Mouse (Mus musculus) heart, embryonic 16.5 days (tissue): ENCODE results near the gene Nsmce4a. TPM values are rescaled to one million over a fixed set of nuclear protein-coding genes. Genes with fewer than 3 reads are reported as not detected.

Source experiments
- ATAC-seq: fragments of 200-750 bp; cut with Nextera tagmentation; replicated peaks from 2 replicates; pipeline ENCODE4 v1.8.0; 2017; ENCODE audit warnings: moderate number of reproducible peaks; ENCODE audit not compliant: insufficient read depth, low FRiP score; ENCODE audit errors: extremely low read depth
- H3K27ac ChIP-seq: fragments of 300-500 bp; sonication (generic); 2 replicates; pipeline ENCODE4 v1.5.1; 2014; ENCODE audit warnings: mild to moderate bottlenecking, low read length, control low read depth, moderate library complexity
- H3K27me3 ChIP-seq: fragments of 300-500 bp; sonication (generic); 2 replicates; pipeline ENCODE4 v1.6.1; 2014; ENCODE audit warnings: low read length, mixed read lengths; ENCODE audit not compliant: control insufficient read depth, insufficient read depth
- H3K36me3 ChIP-seq: fragments of 300-500 bp; sonication (generic); 2 replicates; pipeline ENCODE4 v1.6.1; 2014; ENCODE audit not compliant: control insufficient read depth, insufficient read depth
- H3K4me1 ChIP-seq: fragments of 300-500 bp; sonication (generic); 2 replicates; pipeline ENCODE4 v1.6.1; 2014; ENCODE audit warnings: low read length, mixed read lengths; ENCODE audit not compliant: control insufficient read depth, insufficient read depth
- H3K4me2 ChIP-seq: fragments of 300-500 bp; sonication (generic); 2 replicates; pipeline ENCODE4 v1.6.1; 2014; ENCODE audit warnings: low read depth, mild to moderate bottlenecking, control low read depth, low read length
- H3K4me3 ChIP-seq: fragments of 300-500 bp; sonication (generic); 2 replicates; pipeline ENCODE4 v1.5.1; 2014; ENCODE audit warnings: mild to moderate bottlenecking, control low read depth, low read length
- H3K9ac ChIP-seq: fragments of 300-500 bp; sonication (generic); 2 replicates; pipeline ENCODE4 v1.6.1; 2014; ENCODE audit warnings: low read length, control low read depth
- H3K9me3 ChIP-seq: fragments of 300-500 bp; sonication (generic); replicated peaks from 2 replicates; pipeline ENCODE4 v1.6.1; 2016; ENCODE audit warnings: low read length; ENCODE audit not compliant: control insufficient read depth
- WGBS: fragments of 180-500 bp; shearing (Covaris S2); extraction: QIAGEN DNeasy Blood & Tissue Kit; methylation state at CpG from one replicate; pipeline ENCODE4 v1.1.7; 2014; 5-methylcytosine and 5-hydroxymethylcytosine counted together
- polyA plus RNA-seq: library from polyadenylated mRNA; unstranded; fragments of >200 nt; fragmentation: Nextera tagmentation; extraction: Ambion mirVana; gene quantifications from 2 replicates; pipeline ENCODE4 v1.2.1, GENCODE M21; 2015

Gene Nsmce4a
- polyA plus RNA-seq, 1 experiment from 2014 or later = 132 TPM

DNA sequence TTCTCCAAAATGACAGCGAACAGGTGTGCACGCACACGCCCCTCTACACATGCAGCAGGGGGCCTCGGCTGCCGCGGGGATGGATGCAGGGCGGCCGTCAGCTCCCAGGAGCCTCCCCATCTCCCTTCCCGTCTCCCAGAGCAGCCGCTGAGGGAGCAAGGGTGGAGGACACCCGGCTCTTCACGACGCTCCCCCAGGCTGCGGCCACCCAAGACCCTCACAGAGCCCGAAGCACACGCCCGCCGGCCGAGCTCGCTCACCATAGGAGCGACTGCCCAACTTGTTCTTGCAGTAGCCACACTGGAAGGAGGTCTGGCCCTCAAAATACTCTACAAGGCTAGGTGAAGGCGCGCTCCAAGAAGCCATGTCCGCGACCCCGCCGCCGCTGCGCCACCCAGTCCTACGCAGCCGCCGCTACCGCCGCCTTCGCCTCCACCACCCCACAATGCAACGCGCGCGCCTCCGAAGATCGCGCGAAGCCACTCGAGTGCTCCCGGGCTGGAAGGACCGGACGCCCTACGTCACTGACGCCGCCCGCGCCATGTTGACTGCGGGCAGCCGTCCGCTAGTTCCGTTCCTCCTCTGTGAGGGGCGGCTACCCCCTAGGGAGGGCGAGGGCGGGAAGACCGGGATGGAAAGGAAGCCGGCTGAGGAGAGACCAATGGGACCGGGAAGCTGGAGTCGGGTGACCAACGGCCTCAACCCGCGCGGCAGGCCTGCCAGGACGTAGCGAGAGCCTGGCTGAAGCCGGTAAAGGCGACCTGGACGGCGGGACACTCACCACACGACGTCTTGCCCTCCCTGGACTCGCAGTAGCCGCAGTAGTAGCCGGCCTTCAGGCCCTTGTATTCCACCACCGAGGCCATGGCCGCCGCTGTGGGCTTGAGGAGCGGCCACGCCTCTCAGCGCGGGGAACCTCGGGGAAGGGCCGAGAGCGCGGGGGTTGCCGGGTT lies 53.5 kb downstream of the Nsmce4a start:
- Histone ChIP-seq H3K4me3 (peak overlapping the region; percentile 80), H3K4me2 (peak overlapping the region; percentile 88), H3K4me1 (peaks cover 14% of the 10 kb centered on the region), H3K27me3 (no peaks in the 10 kb centered on the region), H3K9me3 (no peaks in the 10 kb centered on the region), H3K9ac (peak overlapping the region; percentile 98), H3K36me3 (no peaks in the 10 kb centered on the region; the same call in 1 of the 2 replicates), H3K27ac (peak overlapping the region; percentile 99)
- ATAC-seq = peak; percentile 98
- under 1% methylated on average over 90 of the region's 90 CpGs for WGBS

DNA sequence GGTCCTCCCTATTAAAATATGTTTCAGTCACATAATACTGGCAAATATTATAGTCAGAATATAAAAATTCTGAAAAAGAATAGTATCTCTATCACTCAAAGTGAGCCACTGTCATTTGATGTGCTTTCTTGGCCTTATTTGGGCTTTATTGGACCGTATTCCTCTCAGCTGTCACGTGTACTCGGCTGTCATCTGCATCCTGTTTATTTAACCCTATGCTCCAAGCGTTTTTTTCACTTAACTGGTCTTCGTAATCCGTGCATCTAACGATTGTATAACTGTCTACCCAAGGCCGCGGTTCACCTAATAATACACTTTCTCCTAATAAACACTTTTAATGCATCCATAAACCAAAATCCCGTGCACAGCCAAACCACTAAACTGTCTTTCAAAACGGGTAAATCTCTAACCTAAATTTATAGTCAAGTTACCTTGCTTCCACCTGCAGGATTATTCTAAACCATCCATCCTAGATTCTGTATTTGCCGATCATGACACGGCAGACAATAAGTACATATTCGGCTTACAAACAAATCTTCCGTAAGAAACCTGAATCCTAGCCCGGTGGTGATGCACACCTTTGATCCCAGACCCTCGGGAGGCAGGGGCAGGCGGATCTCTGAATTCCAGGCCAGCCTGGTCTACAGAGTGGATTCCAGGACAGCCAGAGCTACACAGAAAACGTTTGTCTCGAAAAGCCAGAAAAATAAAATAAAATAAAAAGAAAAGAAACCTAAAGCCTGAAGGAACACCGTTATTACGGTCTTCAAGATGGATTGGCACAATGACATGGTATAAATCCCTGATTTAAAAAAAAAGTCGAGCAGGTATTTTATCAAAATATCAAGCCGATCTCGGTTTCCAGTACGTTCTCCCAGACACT lies 54.5 kb downstream of the Nsmce4a start:
- WGBS = 32% methylated on average over 26 of the region's 26 CpGs
- Histone ChIP-seq H3K4me2 (peak overlapping the region; percentile 88), H3K27me3 (no peaks in the 10 kb centered on the region), H3K4me3 (peak overlapping the region; percentile 80), H3K27ac (peak overlapping the region; percentile 99), H3K36me3 (no peaks in the 10 kb centered on the region; the same call in 1 of the 2 replicates), H3K9me3 (no peaks in the 10 kb centered on the region), H3K9ac (peak overlapping the region; percentile 97), H3K4me1 (peaks cover 14% of the 10 kb centered on the region)
- no peak for ATAC-seq

DNA sequence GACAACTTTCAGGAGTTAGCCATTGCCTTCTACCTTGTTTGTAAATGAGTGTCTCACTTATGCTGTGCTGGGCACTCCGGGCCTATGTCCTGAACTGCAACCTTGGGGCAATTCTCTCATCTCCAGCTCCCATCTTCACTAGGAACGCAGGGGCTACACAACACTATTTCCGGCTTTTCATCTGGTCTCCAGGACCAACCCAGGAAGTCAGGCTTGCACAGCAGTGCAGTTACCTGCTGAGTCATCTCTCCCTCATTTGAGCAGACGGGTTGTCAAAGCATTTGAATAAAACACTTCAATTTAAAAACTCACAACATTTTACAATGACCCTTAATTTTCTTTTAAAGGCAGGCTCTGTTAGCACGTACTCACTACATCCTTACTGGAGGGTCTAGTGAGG lies 62.7 kb downstream of the Nsmce4a start:
- Histone ChIP-seq H3K4me2 (no peak overlapping the region), H3K9ac (no peak overlapping the region), H3K4me1 (no peaks in the 10 kb centered on the region), H3K27ac (no peak overlapping the region), H3K27me3 (no peaks in the 10 kb centered on the region), H3K9me3 (no peaks in the 10 kb centered on the region), H3K36me3 (peaks cover 35% of the 10 kb centered on the region), H3K4me3 (no peak overlapping the region)
- WGBS = 89% methylated on average over 5 of the region's 5 CpGs
- no peak for ATAC-seq

DNA sequence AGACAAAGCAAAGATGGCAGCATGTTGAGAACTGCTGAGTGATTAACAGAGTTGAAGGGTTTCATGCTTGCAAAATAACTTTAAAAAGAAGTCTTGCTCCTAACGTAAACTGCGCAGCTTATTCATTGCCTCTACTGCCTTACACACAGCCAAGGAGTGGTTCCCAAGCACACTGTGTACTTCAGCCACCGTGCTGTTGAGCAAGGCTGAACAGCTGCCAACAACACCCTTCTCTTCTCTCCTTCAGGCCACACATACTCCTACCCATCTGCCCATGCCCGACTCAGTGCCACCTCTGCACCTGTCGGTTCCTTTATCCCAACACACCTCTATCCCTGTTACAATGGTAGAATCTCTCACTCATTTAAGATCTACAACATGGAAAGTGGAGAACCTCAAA lies 69.9 kb downstream of the Nsmce4a start:
- WGBS = 88% methylated on average over 5 of the region's 5 CpGs
- H3K27ac ChIP-seq = no peak overlapping the region
- no peak overlapping the region for H3K4me3 ChIP-seq
- H3K4me1 ChIP-seq = no peaks in the 10 kb centered on the region
- H3K9ac ChIP-seq = no peak overlapping the region
- no peaks in the 10 kb centered on the region for H3K27me3 ChIP-seq
- no peaks in the 10 kb centered on the region for H3K9me3 ChIP-seq
- H3K4me2 ChIP-seq = no peak overlapping the region
- no peak for ATAC-seq
- peaks cover 43% of the 10 kb centered on the region for H3K36me3 ChIP-seq

- 88% methylated on average over 1 of the region's 1 CpGs for WGBS
- Histone ChIP-seq H3K9ac (no peak overlapping the region), H3K4me2 (no peak overlapping the region), H3K27me3 (no peaks in the 10 kb centered on the region), H3K27ac (no peak overlapping the region), H3K4me1 (peaks cover 6% of the 10 kb centered on the region), H3K9me3 (no peaks in the 10 kb centered on the region), H3K4me3 (no peak overlapping the region), H3K36me3 (peaks cover 32% of the 10 kb centered on the region)
- no peak for ATAC-seq
Observed at GRCm38 (mm10) chr7:130501499-130501898, 71.4 kb downstream of the Nsmce4a start.

GRCm38 (mm10) chr7:130493346-130493745 lies 79.6 kb downstream of the Nsmce4a start:
- 62% methylated on average over 3 of the region's 3 CpGs for WGBS

GRCm38 (mm10) chr7:130492026-130492425 lies 80.9 kb downstream of the Nsmce4a start:
- H3K4me3 ChIP-seq = no peak overlapping the region
- H3K4me1 ChIP-seq = 0 out of 2 replicates have a peak, but pooled peaks cover 3% of the 10 kb centered on the region
- peaks cover 5% of the 10 kb centered on the region for H3K36me3 ChIP-seq
- no peak overlapping the region for H3K4me2 ChIP-seq
- H3K9me3 ChIP-seq = no peaks in the 10 kb centered on the region
- no peak overlapping the region for H3K9ac ChIP-seq
- no peaks in the 10 kb centered on the region for H3K27me3 ChIP-seq
- no peak overlapping the region for H3K27ac ChIP-seq
- ATAC-seq = no peak

More at GRCm38 (mm10) chr7:130493346-130493745, 79.6 kb downstream of the Nsmce4a start:
- Histone ChIP-seq H3K4me3 (no peak overlapping the region), H3K4me2 (no peak overlapping the region), H3K4me1 (peaks cover 9% of the 10 kb centered on the region), H3K9ac (no peak overlapping the region), H3K9me3 (no peaks in the 10 kb centered on the region), H3K27ac (no peak overlapping the region), H3K27me3 (no peaks in the 10 kb centered on the region), H3K36me3 (peaks cover 2% of the 10 kb centered on the region; the same call in 1 of the 2 replicates)
- ATAC-seq = no peak
